Mouse (Mus musculus) G1E (cell line): ENCODE data around the gene Spata6. TPM values are rescaled to one million over a fixed set of nuclear protein-coding genes. Genes with fewer than 3 reads are reported as not detected.

Experiments
- ATAC-seq: 2 replicates; pipeline ENCODE4 v1.8.0; 2016; ENCODE audit warnings: mild to moderate bottlenecking; ENCODE audit not compliant: insufficient number of reproducible peaks, poor library complexity, low FRiP score, severe bottlenecking; ENCODE audit errors: extremely low read depth
- DNase-seq: peaks from one replicate; pipeline ENCODE4 v3.0.0; 2012; ENCODE audit warnings: low spot score
- H3K27me3 ChIP-seq: 2 replicates; pipeline ENCODE4 v1.6.1; 2012; ENCODE audit warnings: mild to moderate bottlenecking, low read length, inconsistent platforms; ENCODE audit not compliant: insufficient read depth
- H3K36me3 ChIP-seq: replicated peaks from 2 replicates; pipeline ENCODE3; 2012; ENCODE audit warnings: mild to moderate bottlenecking, inconsistent platforms
- H3K4me1 ChIP-seq: 2 replicates; pipeline ENCODE4 v1.6.1; 2012; ENCODE audit warnings: low read depth, low read length, inconsistent platforms, mixed read lengths; ENCODE audit not compliant: insufficient read depth
- H3K4me3 ChIP-seq: 2 replicates; pipeline ENCODE4 v1.5.1; 2012; ENCODE audit warnings: low read depth, mild to moderate bottlenecking, inconsistent platforms, low read length, moderate library complexity, mixed read lengths
- H3K9me3 ChIP-seq: replicated peaks from 2 replicates; pipeline ENCODE4 v1.6.1; 2012; ENCODE audit warnings: inconsistent platforms
- CTCF ChIP-seq: IDR thresholded peaks from 2 replicates; pipeline ENCODE4 v1.5.1; 2012; ENCODE audit warnings: low read depth, low read length, inconsistent platforms, mixed read lengths
- GATA1 ChIP-seq: IDR thresholded peaks from 2 replicates; pipeline ENCODE4 v1.6.1; 2012; ENCODE audit warnings: borderline replicate concordance, low read length, inconsistent platforms, mixed read lengths
- GATA2 ChIP-seq: IDR thresholded peaks from 2 replicates; pipeline ENCODE4 v1.6.1; 2012; ENCODE audit warnings: low read depth, low read length, inconsistent platforms, borderline replicate concordance
- POLR2AphosphoS5 ChIP-seq: IDR thresholded peaks from 2 replicates; pipeline ENCODE4 v1.6.1; 2012; ENCODE audit warnings: low read depth, low read length, inconsistent platforms; ENCODE audit not compliant: insufficient replicate concordance
- TAL1 ChIP-seq: conservative IDR thresholded peaks from 2 replicates; pipeline ENCODE4 v1.6.1; 2012; ENCODE audit warnings: low read depth, low read length, inconsistent platforms, mixed read lengths
- polyA plus RNA-seq: library from polyadenylated mRNA; stranded (reverse); fragments of >175 nt; gene quantifications from 2 replicates; pipeline ENCODE4 v1.2.3, GENCODE M21; 2012
- total RNA-seq, 2 experiments: library from RNA; stranded (forward) in 1 of 2; stranded (reverse) in 1 of 2; fragments of 200-1000 nt in 1 of 2; fragments of >200 nt in 1 of 2; fragmentation: Nextera tagmentation in 1 of 2; gene quantifications; 2 replicates each; pipeline ENCODE4 v1.2.3; 2014 to 2017

The Spata6 gene
- total and polyA plus RNA-seq, 3 experiments, result 0.27 TPM; not detected in 2

- ATAC-seq (no peak), DNase-seq (no peak)
- H3K9me3 ChIP-seq, result no peaks in the 10 kb centered on the region
- no peaks in the 10 kb centered on the region for H3K4me1 ChIP-seq
- H3K36me3 ChIP-seq, result no peaks in the 10 kb centered on the region
- no peak overlapping the region for H3K4me3 ChIP-seq
- H3K27me3 ChIP-seq, result no peaks in the 10 kb centered on the region
- no peak for TF ChIP-seq GATA1
Observed at GRCm38 (mm10) chr4:111799892-111800291, 80.1 kb downstream of the Spata6 start.

GRCm38 (mm10) chr4:111803164-111803563 is 83.4 kb downstream of the Spata6 start:
- DNase-seq (no peak), ATAC-seq (no peak)
- Histone ChIP-seq H3K36me3 (no peaks in the 10 kb centered on the region), H3K9me3 (no peaks in the 10 kb centered on the region), H3K4me1 (no peaks in the 10 kb centered on the region), H3K27me3 (no peaks in the 10 kb centered on the region), H3K4me3 (no peak overlapping the region)
- TF ChIP-seq CTCF, result no peak
- TF ChIP-seq POLR2AphosphoS5, result no peak
- TF ChIP-seq GATA2, result no peak
- no peak for TF ChIP-seq TAL1
- no peak for TF ChIP-seq GATA1

- H3K9me3 ChIP-seq, result 0 out of 2 replicates have a peak, but pooled peaks cover 4% of the 10 kb centered on the region
- ATAC-seq (no peak), DNase-seq (no peak)
- TF ChIP-seq GATA1 (no peak), TAL1 (no peak), POLR2AphosphoS5 (no peak), CTCF (no peak), GATA2 (no peak)
- no peaks in the 10 kb centered on the region for H3K4me1 ChIP-seq
- H3K4me3 ChIP-seq, result no peak overlapping the region
- H3K27me3 ChIP-seq, result no peaks in the 10 kb centered on the region
- H3K36me3 ChIP-seq, result no peaks in the 10 kb centered on the region
Observed at GRCm38 (mm10) chr4:111817478-111817877, 97.7 kb downstream of the Spata6 start.

GRCm38 (mm10) chr4:111838882-111839281 is 119.1 kb downstream of the Spata6 start:
- no peak for ATAC-seq
- Histone ChIP-seq H3K4me3 (no peak overlapping the region), H3K4me1 (no peaks in the 10 kb centered on the region), H3K9me3 (no peaks in the 10 kb centered on the region), H3K27me3 (no peaks in the 10 kb centered on the region), H3K36me3 (no peaks in the 10 kb centered on the region)
- no peak for DNase-seq
- TF ChIP-seq TAL1 (no peak), CTCF (no peak), GATA2 (no peak), GATA1 (no peak), POLR2AphosphoS5 (no peak)

- DNase-seq, result no peak
- no peaks in the 10 kb centered on the region for H3K4me1 ChIP-seq
- no peaks in the 10 kb centered on the region for H3K27me3 ChIP-seq
- no peaks in the 10 kb centered on the region for H3K36me3 ChIP-seq
- no peak overlapping the region for H3K4me3 ChIP-seq
- TF ChIP-seq GATA1, result no peak
- TF ChIP-seq TAL1, result no peak
- TF ChIP-seq POLR2AphosphoS5, result no peak
- no peak for TF ChIP-seq CTCF
- no peak for TF ChIP-seq GATA2
- peaks cover 11% of the 10 kb centered on the region for H3K9me3 ChIP-seq
- ATAC-seq, result no peak
Observed at GRCm38 (mm10) chr4:111852626-111853025, 132.8 kb downstream of the Spata6 start.

- Histone ChIP-seq H3K36me3 (no peaks in the 10 kb centered on the region), H3K4me1 (no peaks in the 10 kb centered on the region), H3K4me3 (no peak overlapping the region), H3K27me3 (no peaks in the 10 kb centered on the region), H3K9me3 (no peaks in the 10 kb centered on the region)
- DNase-seq, result no peak
- no peak for ATAC-seq
- TF ChIP-seq TAL1, result no peak
- TF ChIP-seq CTCF, result no peak
- no peak for TF ChIP-seq POLR2AphosphoS5
- no peak for TF ChIP-seq GATA1
- TF ChIP-seq GATA2, result no peak
Observed at GRCm38 (mm10) chr4:111866701-111867100, 146.9 kb downstream of the Spata6 start.

GRCm38 (mm10) chr4:111867743-111868401 is 148.1 kb downstream of the Spata6 start:
- Histone ChIP-seq H3K4me3 (no peak overlapping the region), H3K4me1 (no peaks in the 10 kb centered on the region), H3K36me3 (no peaks in the 10 kb centered on the region), H3K27me3 (no peaks in the 10 kb centered on the region), H3K9me3 (no peaks in the 10 kb centered on the region)
- ATAC-seq (no peak), DNase-seq (no peak)
- no peak for TF ChIP-seq TAL1
- TF ChIP-seq GATA2, result no peak
- TF ChIP-seq CTCF, result no peak
- no peak for TF ChIP-seq POLR2AphosphoS5

Other genes with a start within 250 kb of the Spata6 start
- gene Slc5a9, start 182.9 kb downstream of the Spata6 start, total RNA-seq (2014; fragmentation: Nextera tagmentation), result not detected in 2 replicates
- gene Slc5a9, start 182.9 kb downstream of the Spata6 start, total RNA-seq (2017), result 0.12 and 0.16 TPM in 2 replicates
- gene Slc5a9, start 182.9 kb downstream of the Spata6 start, polyA plus RNA-seq, result not detected in 2 replicates
- gene Skint8, start 199.4 kb downstream of the Spata6 start, total RNA-seq (2014; fragmentation: Nextera tagmentation), result not detected in 2 replicates
- 0.12 and 0.16 TPM in 2 replicates for gene Skint8, start 199.4 kb downstream of the Spata6 start, total RNA-seq (2017)
- gene Skint8, start 199.4 kb downstream of the Spata6 start, polyA plus RNA-seq, result not detected in 2 replicates